Mouse (Mus musculus) intestine, embryonic 14.5 days (tissue): ENCODE measurements around the gene Bcat2. TPM values are rescaled to one million over a fixed set of nuclear protein-coding genes. Genes with fewer than 3 reads are reported as not detected.
A peak's percentile ranks its signal among the peaks of the same experiment; 100 is the strongest.

Source experiments
- ATAC-seq: fragments of 200-750 bp; cut with Nextera tagmentation; replicated peaks from 2 replicates; pipeline ENCODE4 v1.8.0; 2017; ENCODE audit warnings: low read depth, moderate number of reproducible peaks, moderate TSS enrichment, moderate library complexity; ENCODE audit not compliant: low FRiP score, low TSS enrichment
- DNase-seq: peaks from one replicate; pipeline ENCODE4 v3.0.0-alpha.2; 2018; ENCODE audit warnings: low spot score
- H3K27ac ChIP-seq: fragments of 300-500 bp; sonication (generic); 2 replicates; pipeline ENCODE4 v1.5.1; 2014; ENCODE audit warnings: low read depth, mild to moderate bottlenecking, control low read depth
- H3K27me3 ChIP-seq: fragments of 300-500 bp; sonication (generic); replicated peaks from 2 replicates; pipeline ENCODE4 v1.6.1; 2014; ENCODE audit warnings: low read length, control low read depth; ENCODE audit not compliant: control insufficient read depth, insufficient read depth
- H3K36me3 ChIP-seq: fragments of 300-500 bp; sonication (generic); 2 replicates; pipeline ENCODE4 v1.6.1; 2014; ENCODE audit warnings: low read length, control low read depth; ENCODE audit not compliant: control insufficient read depth, insufficient read depth
- H3K4me1 ChIP-seq: fragments of 300-500 bp; sonication (generic); replicated peaks from 2 replicates; pipeline ENCODE4 v1.6.1; 2014; ENCODE audit warnings: low read length, control low read depth, mixed read lengths; ENCODE audit not compliant: control insufficient read depth, insufficient read depth
- H3K4me2 ChIP-seq: fragments of 300-500 bp; sonication (generic); 2 replicates; pipeline ENCODE4 v1.6.1; 2014; ENCODE audit warnings: low read length
- H3K4me3 ChIP-seq: fragments of 300-500 bp; sonication (generic); 2 replicates; pipeline ENCODE4 v1.5.1; 2014; ENCODE audit warnings: low read depth, low read length, control low read depth, mixed read lengths
- H3K9ac ChIP-seq: fragments of 300-500 bp; sonication (generic); 2 replicates; pipeline ENCODE4 v1.6.1; 2014; ENCODE audit warnings: mild to moderate bottlenecking, low read length
- H3K9me3 ChIP-seq: fragments of 300-500 bp; sonication (generic); 2 replicates; pipeline ENCODE4 v1.6.1; 2016; ENCODE audit warnings: low read length, control low read depth; ENCODE audit not compliant: control insufficient read depth
- WGBS: fragments of 180-500 bp; shearing (Covaris S2); extraction: QIAGEN DNeasy Blood & Tissue Kit; methylation state at CpG from one replicate; pipeline ENCODE4 v1.1.7; 2014; 5-methylcytosine and 5-hydroxymethylcytosine counted together
- polyA plus RNA-seq: library from polyadenylated mRNA; unstranded; fragments of >200 nt; fragmentation: Nextera tagmentation; extraction: Ambion mirVana; gene quantifications from 2 replicates; pipeline ENCODE4 v1.2.1, GENCODE M21; 2014

Bcat2 gene
- polyA plus RNA-seq, 1 experiment from 2014 or later, result 60.1 TPM

GRCm38 (mm10) chr7:45597013-45597412 lies 27.1 kb downstream of the Bcat2 start:
- WGBS, result 86% methylated on average over 5 of the region's 5 CpGs
- no peak for DNase-seq
- Histone ChIP-seq H3K4me2 (no peak overlapping the region), H3K9ac (no peak overlapping the region), H3K9me3 (no peaks in the 10 kb centered on the region), H3K27me3 (no peaks in the 10 kb centered on the region), H3K36me3 (no peaks in the 10 kb centered on the region), H3K4me3 (no peak overlapping the region), H3K27ac (no peak overlapping the region), H3K4me1 (peaks cover 8% of the 10 kb centered on the region; the same call in 1 of the 2 replicates)
- no peak for ATAC-seq

DNA sequence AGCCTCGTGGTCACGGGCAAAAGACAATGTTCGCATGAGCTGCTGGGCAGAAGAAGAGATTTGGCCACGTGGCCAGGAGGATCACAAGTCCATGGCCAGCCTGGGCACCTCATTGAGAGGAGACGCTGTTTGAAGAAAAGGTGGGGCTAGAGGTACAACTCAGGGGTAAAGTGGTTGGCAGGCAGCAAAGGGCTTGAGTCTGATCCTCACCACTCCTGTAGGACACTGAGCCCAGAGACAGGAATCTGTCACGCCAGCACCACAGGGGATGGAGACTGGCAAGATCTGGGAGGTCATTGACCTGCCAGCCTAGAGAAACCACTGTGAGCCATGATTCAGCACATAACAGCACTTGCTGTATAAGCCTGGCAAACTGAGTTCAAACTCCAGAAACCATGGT lies 27.6 kb downstream of the Bcat2 start:
- H3K36me3 ChIP-seq, result no peaks in the 10 kb centered on the region
- ATAC-seq (no peak), DNase-seq (no peak)
- no peak overlapping the region for H3K9ac ChIP-seq
- no peaks in the 10 kb centered on the region for H3K9me3 ChIP-seq
- peaks cover 8% of the 10 kb centered on the region; the same call in 1 of the 2 replicates for H3K4me1 ChIP-seq
- no peak overlapping the region for H3K4me2 ChIP-seq
- no peaks in the 10 kb centered on the region for H3K27me3 ChIP-seq
- WGBS, result 84% methylated on average over 6 of the region's 6 CpGs
- no peak overlapping the region for H3K27ac ChIP-seq
- H3K4me3 ChIP-seq, result no peak overlapping the region

DNA sequence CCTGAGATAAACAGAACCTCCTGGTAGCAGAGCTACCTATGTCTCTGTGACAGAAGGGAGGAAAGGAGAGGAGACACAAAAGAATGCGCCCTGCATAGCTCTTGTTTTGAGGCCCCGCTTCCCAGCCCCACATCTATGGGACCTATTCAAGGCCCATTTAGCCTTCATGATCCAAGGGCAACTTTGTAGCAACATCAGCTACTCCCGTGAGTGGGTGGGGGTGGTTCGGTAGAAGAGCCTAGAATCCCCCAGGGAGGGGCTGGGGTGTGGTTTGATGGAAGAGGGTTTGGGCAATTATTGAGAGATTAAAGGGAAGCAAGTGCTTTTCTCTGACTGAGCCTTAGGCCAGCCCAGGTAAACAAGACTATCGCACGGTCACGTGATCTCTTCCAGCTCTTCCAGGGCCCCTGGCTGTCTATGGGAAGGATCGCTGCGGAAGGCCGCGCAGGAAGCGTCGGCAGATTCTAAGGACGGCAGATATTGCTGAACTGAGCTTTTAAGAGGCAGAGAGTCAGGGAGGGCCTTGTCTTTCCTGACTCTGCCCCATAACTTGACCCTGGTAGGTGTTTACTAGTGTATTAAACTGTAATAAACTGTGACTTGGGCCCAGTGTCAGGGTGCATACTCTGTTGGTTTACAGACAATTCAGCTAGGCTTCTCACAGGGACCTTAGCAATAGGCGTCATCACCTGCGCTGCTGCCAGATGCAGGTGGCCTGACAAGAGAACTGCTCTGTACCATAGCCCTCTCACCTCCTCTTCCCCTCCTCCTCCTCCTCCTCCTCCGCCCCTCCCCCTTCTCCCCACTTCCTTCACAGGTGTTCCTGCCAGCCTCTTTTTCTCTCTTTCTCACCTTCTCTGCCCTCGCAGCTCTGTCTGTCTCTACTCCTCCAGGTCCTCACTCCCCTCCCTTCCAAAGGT lies 29.3 kb downstream of the Bcat2 start:
- peak overlapping the region; percentile 15; the same call in 1 of the 2 replicates for H3K4me2 ChIP-seq
- no peak overlapping the region for H3K4me3 ChIP-seq
- 37% methylated on average over 18 of the region's 18 CpGs for WGBS
- peaks cover 8% of the 10 kb centered on the region; the same call in 1 of the 2 replicates for H3K4me1 ChIP-seq
- H3K27me3 ChIP-seq, result no peaks in the 10 kb centered on the region
- H3K9ac ChIP-seq, result no peak overlapping the region
- H3K27ac ChIP-seq, result no peak overlapping the region
- no peaks in the 10 kb centered on the region for H3K9me3 ChIP-seq
- no peaks in the 10 kb centered on the region for H3K36me3 ChIP-seq
- ATAC-seq, result peak; percentile 60
- DNase-seq, result no peak

DNA sequence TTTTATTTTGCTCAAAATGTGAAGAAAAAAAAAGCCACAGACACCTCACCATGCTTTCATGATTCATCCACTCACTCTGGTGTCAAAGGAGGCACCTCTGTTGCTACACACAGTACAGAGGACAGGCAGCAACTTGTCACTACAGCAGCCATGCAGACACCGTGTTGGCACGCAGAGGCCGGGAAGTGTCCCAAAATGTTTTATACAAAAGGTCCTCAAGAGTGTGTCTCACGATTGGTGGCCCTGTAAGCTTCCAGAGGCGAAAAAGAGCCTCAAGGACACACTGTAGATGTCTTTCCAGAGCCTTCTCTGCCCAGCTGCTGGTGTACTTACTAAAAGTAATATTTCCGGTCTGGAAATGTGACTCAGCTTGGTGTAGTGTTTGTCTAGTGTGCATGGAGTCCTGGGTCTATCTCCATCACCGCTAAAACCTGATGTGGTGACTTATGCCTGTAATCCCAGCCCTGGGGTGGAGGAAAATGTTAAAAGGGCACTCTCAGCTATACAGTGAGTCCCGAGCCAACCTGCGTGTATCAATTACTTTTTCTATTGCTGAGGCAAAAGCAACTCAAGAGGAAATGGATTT lies 35.8 kb downstream of the Bcat2 start:
- Histone ChIP-seq H3K4me2 (no peak overlapping the region), H3K27ac (no peak overlapping the region), H3K4me3 (no peak overlapping the region), H3K9ac (no peak overlapping the region), H3K27me3 (no peaks in the 10 kb centered on the region), H3K9me3 (no peaks in the 10 kb centered on the region), H3K4me1 (peaks cover 4% of the 10 kb centered on the region; the same call in 1 of the 2 replicates), H3K36me3 (no peaks in the 10 kb centered on the region)
- ATAC-seq (no peak), DNase-seq (no peak)
- WGBS, result 78% methylated on average over 9 of the region's 9 CpGs

DNA sequence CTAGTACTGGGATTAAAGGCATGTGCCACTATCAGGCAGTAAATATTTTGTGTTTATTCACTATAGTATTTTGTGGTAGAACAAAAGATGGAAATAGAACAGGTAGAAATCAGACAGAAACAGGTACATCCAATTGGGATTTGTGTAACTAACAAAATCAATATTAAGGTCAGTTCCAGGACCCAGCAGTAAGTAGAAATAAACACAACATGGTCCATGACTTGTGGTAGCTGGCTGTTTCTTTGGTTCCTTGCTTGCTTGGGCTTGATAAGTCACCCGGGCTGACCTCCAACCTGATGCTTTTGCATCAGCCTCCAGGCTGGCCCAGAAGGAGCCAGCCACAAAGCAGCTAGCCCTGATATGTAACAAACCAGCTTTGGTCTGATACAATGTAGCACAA lies 39.6 kb downstream of the Bcat2 start:
- ATAC-seq (no peak), DNase-seq (no peak)
- Histone ChIP-seq H3K9me3 (no peaks in the 10 kb centered on the region), H3K9ac (no peak overlapping the region), H3K36me3 (no peaks in the 10 kb centered on the region), H3K27ac (no peak overlapping the region), H3K4me3 (no peak overlapping the region), H3K27me3 (no peaks in the 10 kb centered on the region), H3K4me1 (no peaks in the 10 kb centered on the region), H3K4me2 (no peak overlapping the region)
- WGBS, result 55% methylated on average over 1 of the region's 1 CpGs

DNA sequence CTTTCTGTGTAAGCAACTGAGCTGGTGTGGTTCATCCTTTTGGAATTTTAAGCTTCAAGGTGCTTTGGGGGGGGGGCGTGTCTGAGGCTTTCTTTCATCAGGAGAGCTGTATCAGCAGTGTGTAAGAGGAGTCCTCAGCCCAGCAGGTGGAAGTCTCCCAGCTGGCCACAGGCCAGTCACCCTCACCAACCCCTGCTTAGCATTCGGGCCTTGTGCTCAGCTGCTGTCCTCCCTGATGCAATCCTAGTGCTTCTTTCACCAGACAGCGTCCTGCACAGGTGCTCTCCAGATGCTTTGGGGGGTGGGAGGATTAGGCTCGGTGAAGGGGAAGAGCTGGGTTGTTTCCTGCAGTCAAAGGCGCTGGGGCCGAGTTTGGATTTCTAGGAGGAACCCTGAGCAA lies 46.3 kb downstream of the Bcat2 start:
- Histone ChIP-seq H3K27ac (no peak overlapping the region), H3K27me3 (peaks cover 24% of the 10 kb centered on the region), H3K4me1 (no peaks in the 10 kb centered on the region), H3K4me2 (no peak overlapping the region), H3K9ac (no peak overlapping the region), H3K4me3 (no peak overlapping the region), H3K9me3 (no peaks in the 10 kb centered on the region), H3K36me3 (no peaks in the 10 kb centered on the region)
- 31% methylated on average over 6 of the region's 6 CpGs for WGBS
- DNase-seq (no peak), ATAC-seq (no peak)

DNA sequence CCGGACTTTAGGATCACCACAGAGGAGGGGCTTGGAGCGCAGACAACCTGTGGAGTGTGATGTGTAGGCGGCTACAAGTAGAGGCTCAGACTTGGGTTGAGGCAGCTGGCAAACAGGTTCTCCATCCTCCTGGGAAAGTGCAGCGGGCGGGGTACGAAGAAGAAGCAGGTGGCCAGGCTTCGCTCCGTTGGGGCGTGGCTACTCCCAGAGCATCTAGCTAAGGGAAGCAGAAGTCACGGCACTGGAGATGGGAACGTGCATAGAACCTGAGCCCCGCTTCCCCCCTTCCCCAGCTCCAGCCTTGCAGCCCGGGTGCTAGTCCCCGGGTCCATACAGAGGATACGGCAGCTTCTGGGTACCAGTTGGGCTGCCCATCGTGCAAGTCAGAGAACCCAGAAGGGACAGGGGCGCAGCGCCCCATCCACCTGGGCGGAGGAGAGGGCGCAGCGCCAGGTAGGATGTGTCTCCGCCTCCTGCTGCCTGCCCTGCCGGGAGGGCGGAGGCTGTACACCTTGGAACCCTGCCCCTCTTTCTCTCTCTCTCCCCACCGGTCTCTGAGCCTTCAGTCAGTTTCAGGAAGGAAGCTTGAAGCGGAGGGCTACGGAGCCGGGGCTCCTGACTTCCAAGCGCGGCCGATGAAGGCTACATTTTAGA lies 47.2 kb downstream of the Bcat2 start, which contains the start of gene Fut1:
Gene Fut1, plus strand, starts transcription at position 248 of the 654 bp plus-strand sequence.
- WGBS, result 8% methylated on average over 31 of the region's 31 CpGs
- Histone ChIP-seq H3K4me2 (peak within 1 kb of the TSS; percentile 32), H3K9me3 (no peaks in the 10 kb centered on the region), H3K9ac (no peak within 1 kb of the TSS), H3K36me3 (no peaks in the 10 kb centered on the region), H3K27me3 (peaks cover 24% of the 10 kb centered on the region), H3K4me1 (no peaks in the 10 kb centered on the region), H3K4me3 (peak within 1 kb of the TSS; percentile 6; the same call in 1 of the 2 replicates), H3K27ac (no peak within 1 kb of the TSS)
- DNase-seq (peak; percentile 72), ATAC-seq (peak; percentile 62)

DNA sequence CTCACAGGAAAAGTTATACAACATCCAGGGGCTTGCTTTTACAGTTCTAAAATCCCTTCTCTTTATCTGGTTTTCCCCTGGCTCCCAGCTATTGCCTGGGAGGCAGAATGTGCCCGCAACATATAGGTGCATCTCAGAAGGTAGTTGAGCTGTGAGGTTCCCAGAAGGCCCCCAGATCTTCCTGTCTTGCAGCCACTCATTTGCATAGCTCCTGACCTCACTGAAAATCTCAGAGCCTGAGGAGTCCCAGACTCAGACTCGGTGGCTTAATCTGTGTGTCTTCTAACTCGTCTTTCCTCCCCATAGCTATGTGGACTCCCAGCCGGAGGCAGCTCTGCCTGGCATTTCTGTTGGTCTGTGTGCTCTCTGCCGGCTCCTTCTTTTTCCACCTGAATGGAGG lies 48.4 kb downstream of the Bcat2 start:
- peaks cover 24% of the 10 kb centered on the region for H3K27me3 ChIP-seq
- 81% methylated on average over 5 of the region's 5 CpGs for WGBS
- no peak for ATAC-seq

More for the DNA sequence above, 48.4 kb downstream of the Bcat2 start:
- H3K9ac ChIP-seq, result no peak overlapping the region
- no peaks in the 10 kb centered on the region for H3K36me3 ChIP-seq
- H3K27ac ChIP-seq, result no peak overlapping the region
- no peak for DNase-seq
- H3K4me1 ChIP-seq, result no peaks in the 10 kb centered on the region
- H3K4me2 ChIP-seq, result no peak overlapping the region
- H3K4me3 ChIP-seq, result no peak overlapping the region
- H3K9me3 ChIP-seq, result no peaks in the 10 kb centered on the region
